Mouse (Mus musculus): ENCODE measurements at regions not wholly inside any gene's neighbourhood (a gene's known extent, or its start where the extent isn't known, plus 50 kb on each side); places are given as distances from the start of the nearest gene placed in this dataset.

DNA sequence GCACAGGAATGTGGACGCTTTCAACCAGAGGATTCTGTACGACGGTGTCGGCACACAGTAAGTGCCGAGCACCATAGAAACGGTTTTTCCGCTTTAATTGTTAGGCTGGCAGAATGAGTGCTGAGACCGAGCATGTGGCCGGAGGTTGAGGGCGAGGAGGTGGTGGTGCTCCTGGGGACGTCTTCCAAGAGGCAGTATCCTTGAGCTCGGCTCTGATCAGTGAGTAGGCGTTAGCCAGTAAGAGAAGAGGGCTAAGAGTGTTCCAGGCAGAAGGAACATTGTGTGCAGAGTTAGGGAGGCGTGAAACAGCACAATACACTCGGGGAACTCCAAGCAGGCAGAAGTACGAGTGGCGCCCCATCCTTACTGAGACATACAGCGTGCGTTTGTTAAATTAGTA is 113.5 kb upstream of the Mkln1 start:
- Histone ChIP-seq H3K36me3 (ENCODE audit: control insufficient read depth, insufficient read depth, low read length) (no peaks in the 10 kb centered on the region), H3K27me3 (ENCODE audit: control insufficient read depth, insufficient read depth, low read length) (no peaks in the 10 kb centered on the region), H3K4me1 (ENCODE audit: control insufficient read depth, insufficient read depth, low read length) (no peaks in the 10 kb centered on the region), H3K4me2 (replicated peaks; ENCODE audit: low read depth, low read length) (no peak overlapping the region), H3K4me3 (ENCODE audit: low read length) (no peak overlapping the region), H3K9me3 (ENCODE audit: control insufficient read depth, low read length) (no peaks in the 10 kb centered on the region), H3K27ac (ENCODE audit: low read depth, low read length) (no peak overlapping the region), H3K9ac (ENCODE audit: low read depth, low read length) (no peak overlapping the region)
- ATAC-seq (ENCODE audit: low FRiP score, low TSS enrichment), result no peak
- WGBS, result 82% methylated on average over 19 of the region's 19 CpGs

DNA sequence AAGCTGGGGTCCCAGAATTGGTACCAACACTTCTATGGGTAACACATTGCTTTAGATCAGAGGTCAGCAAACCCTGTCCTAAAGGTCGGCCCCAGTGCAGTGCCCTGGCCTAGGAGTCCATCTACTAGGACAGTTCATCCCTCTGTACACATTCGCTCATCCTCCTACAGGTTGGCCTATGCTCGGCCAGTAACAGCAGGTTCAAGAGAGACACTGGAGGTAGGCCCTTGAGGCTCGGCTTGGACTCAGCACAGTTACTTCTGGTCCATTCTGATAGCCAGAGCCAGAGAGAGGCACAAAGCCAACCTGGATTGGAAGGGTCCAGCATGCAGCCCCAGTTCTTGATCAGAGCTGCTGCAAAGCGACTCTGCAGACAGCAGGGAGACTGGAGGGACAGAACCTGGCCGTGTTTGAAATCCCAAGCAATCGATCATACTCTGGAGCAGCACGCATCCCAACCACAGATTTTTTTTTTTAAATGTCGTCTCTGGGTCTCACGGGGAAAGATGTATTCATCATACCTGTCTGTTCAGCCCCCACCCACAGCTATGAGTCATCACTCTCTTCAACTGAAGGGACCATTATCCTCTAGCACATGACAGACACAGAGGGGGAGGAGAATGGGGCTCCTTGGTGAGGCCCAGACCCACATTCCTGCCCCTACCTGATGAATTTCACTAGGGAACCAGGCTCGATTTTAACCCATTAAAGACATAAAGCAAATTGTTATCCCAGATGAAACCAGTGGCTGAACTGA is 112.4 kb upstream of the Mkln1 start:
- H3K4me1 ChIP-seq (ENCODE audit: control insufficient read depth, insufficient read depth, low read length), result no peaks in the 10 kb centered on the region
- H3K36me3 ChIP-seq (ENCODE audit: control insufficient read depth, insufficient read depth, low read length), result no peaks in the 10 kb centered on the region
- no peak for ATAC-seq (ENCODE audit: low FRiP score, low TSS enrichment)
- no peaks in the 10 kb centered on the region for H3K27me3 ChIP-seq (ENCODE audit: control insufficient read depth, insufficient read depth, low read length)
- 79% methylated on average over 11 of the region's 11 CpGs for WGBS
- H3K27ac ChIP-seq (ENCODE audit: low read depth, low read length), result no peak overlapping the region
- no peaks in the 10 kb centered on the region for H3K9me3 ChIP-seq (ENCODE audit: control insufficient read depth, low read length)
- no peak overlapping the region for H3K4me3 ChIP-seq (ENCODE audit: low read length)
- H3K4me2 ChIP-seq (replicated peaks; ENCODE audit: low read depth, low read length), result no peak overlapping the region
- H3K9ac ChIP-seq (ENCODE audit: low read depth, low read length), result no peak overlapping the region

DNA sequence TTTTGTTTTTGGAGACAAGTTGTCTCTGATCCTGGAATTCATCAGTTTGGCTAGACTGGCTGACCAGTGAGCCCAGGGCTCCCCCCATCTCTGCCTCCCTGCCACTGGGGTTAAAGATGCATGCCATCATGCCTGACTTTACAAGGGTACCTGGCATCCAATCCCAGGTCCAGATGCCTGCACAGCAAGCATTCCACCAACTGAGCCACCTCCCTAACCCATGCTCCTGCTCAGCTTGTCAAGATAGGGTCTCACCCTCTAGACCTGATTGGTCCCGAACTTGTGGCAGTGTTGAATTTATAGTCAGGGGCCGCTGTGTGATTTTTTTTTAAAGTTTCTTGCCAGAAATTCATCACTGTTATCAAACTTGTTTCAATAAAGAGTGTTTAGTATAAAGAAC is 111.4 kb upstream of the Mkln1 start:
- H3K4me2 ChIP-seq (replicated peaks; ENCODE audit: low read depth, low read length), result no peak overlapping the region
- no peak for ATAC-seq (ENCODE audit: low FRiP score, low TSS enrichment)
- no peak overlapping the region for H3K9ac ChIP-seq (ENCODE audit: low read depth, low read length)
- WGBS, result 71% methylated on average over 2 of the region's 2 CpGs
- no peaks in the 10 kb centered on the region for H3K4me1 ChIP-seq (ENCODE audit: control insufficient read depth, insufficient read depth, low read length)
- no peak overlapping the region for H3K4me3 ChIP-seq (ENCODE audit: low read length)
- H3K27me3 ChIP-seq (ENCODE audit: control insufficient read depth, insufficient read depth, low read length), result no peaks in the 10 kb centered on the region
- H3K27ac ChIP-seq (ENCODE audit: low read depth, low read length), result no peak overlapping the region
- no peaks in the 10 kb centered on the region for H3K36me3 ChIP-seq (ENCODE audit: control insufficient read depth, insufficient read depth, low read length)
- no peaks in the 10 kb centered on the region for H3K9me3 ChIP-seq (ENCODE audit: control insufficient read depth, low read length)

DNA sequence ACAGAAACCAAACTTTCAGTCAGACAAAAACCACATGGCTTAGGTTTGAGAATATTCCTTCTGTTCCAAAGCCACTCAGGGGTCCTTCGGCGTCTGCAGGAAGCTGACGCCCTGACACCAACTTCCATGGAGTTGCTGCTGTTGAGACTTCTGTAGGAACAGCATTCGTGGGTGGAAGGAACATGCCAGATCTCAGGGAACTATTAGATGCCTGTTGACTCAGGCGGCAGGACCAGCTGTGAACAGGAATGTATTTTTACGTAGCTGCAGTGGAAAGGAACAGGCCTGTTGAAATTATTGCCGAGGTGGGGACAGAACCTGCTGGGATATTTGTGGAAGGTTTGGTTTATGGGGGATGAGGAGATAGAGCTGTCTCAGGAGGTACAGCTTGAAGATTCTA is 110.8 kb upstream of the Mkln1 start:
- no peaks in the 10 kb centered on the region for H3K27me3 ChIP-seq (ENCODE audit: control insufficient read depth, insufficient read depth, low read length)
- no peaks in the 10 kb centered on the region for H3K36me3 ChIP-seq (ENCODE audit: control insufficient read depth, insufficient read depth, low read length)
- no peak overlapping the region for H3K27ac ChIP-seq (ENCODE audit: low read depth, low read length)
- no peaks in the 10 kb centered on the region for H3K4me1 ChIP-seq (ENCODE audit: control insufficient read depth, insufficient read depth, low read length)
- no peaks in the 10 kb centered on the region for H3K9me3 ChIP-seq (ENCODE audit: control insufficient read depth, low read length)
- no peak overlapping the region for H3K4me3 ChIP-seq (ENCODE audit: low read length)
- ATAC-seq (ENCODE audit: low FRiP score, low TSS enrichment), result no peak
- 55% methylated on average over 7 of the region's 7 CpGs for whole genome bisulfite sequencing
- H3K9ac ChIP-seq (ENCODE audit: low read depth, low read length), result no peak overlapping the region
- H3K4me2 ChIP-seq (replicated peaks; ENCODE audit: low read depth, low read length), result no peak overlapping the region

DNA sequence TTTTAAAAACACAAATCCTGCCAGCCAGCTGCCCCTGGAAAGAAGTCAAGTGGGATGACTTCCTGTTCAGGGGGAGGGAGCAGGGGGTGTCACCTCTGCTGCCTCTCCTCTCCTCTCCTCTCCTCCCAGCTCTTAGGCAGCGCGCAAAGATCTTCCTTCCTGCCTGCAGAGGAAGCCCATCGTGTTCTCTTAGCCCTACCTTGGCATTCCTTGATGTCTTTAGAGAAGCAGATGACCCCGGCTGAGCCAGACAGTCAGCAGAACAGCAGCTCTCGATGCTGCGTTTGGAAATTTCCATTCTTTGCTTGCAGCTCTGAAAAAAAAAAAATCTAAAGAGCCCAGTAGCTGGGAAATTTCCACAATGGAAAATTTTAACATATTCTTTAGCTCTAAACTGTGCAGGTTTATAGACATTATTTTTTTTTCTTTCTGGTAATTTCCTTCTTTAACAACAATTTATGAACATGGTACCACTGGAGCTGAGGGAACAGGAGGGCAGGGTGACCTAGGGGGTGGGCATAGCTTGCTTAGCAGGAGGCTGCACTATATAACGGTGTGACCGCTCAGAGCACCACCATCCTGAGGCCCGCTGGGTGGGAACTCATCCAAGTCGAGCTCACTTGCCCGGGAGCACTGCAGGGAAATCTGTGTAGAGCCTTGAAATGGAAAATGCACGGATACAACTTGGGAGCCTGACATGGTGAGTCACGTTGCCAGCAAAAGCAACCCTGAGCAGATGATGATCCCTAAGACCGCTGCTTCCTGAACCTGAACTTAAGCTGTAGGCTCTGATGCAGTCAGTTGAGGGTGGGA is 109.9 kb upstream of the Mkln1 start:
- Histone ChIP-seq H3K4me3 (ENCODE audit: low read length) (no peak overlapping the region), H3K27ac (ENCODE audit: low read depth, low read length) (no peak overlapping the region), H3K27me3 (ENCODE audit: control insufficient read depth, insufficient read depth, low read length) (no peaks in the 10 kb centered on the region), H3K9me3 (ENCODE audit: control insufficient read depth, low read length) (no peaks in the 10 kb centered on the region), H3K9ac (ENCODE audit: low read depth, low read length) (no peak overlapping the region), H3K36me3 (ENCODE audit: control insufficient read depth, insufficient read depth, low read length) (no peaks in the 10 kb centered on the region), H3K4me2 (replicated peaks; ENCODE audit: low read depth, low read length) (no peak overlapping the region), H3K4me1 (ENCODE audit: control insufficient read depth, insufficient read depth, low read length) (no peaks in the 10 kb centered on the region)
- 44% methylated on average over 14 of the region's 14 CpGs for WGBS
- ATAC-seq (ENCODE audit: low FRiP score, low TSS enrichment), result no peak

DNA sequence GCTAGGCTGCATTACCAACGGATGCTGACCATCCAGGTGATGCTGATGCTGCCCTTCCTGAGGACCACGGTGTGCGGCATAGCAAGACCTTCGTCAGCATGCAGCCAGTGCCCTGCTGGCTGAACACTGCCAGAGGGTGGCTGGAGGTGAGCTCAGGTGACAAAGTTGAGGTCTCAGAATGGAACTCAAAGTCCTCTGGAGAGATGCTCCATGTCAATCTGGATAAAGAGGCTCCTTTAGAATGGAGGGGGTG is 109.4 kb upstream of the Mkln1 start:
- WGBS, result 93% methylated on average over 4 of the region's 4 CpGs
- Histone ChIP-seq H3K36me3 (ENCODE audit: control insufficient read depth, insufficient read depth, low read length) (no peaks in the 10 kb centered on the region), H3K27ac (ENCODE audit: low read depth, low read length) (no peak overlapping the region)

DNA sequence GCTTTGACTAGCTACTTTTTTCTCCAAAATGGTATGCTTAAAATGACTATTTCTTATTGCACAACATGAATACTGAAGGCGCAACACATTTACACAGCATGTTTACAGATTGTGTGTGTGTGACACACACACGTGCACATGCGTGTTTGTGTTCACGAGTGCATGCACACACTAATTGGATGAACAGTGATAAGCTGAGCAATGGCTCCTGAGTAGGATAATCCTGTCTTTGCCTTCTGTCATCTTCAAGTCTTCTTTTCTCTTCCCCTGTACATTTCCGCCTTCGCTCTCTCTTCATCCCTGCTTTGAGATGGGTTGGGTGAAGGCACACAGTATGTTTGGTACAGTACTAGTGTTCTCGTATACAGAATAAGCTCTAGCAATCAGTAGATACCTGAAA is 106.5 kb upstream of the Mkln1 start:
- 93% methylated on average over 7 of the region's 7 CpGs for WGBS
- no peak for ATAC-seq (ENCODE audit: low FRiP score, low TSS enrichment)
- no peak overlapping the region for H3K9ac ChIP-seq (ENCODE audit: low read depth, low read length)
- H3K4me3 ChIP-seq (ENCODE audit: low read length), result no peak overlapping the region
- H3K4me2 ChIP-seq (replicated peaks; ENCODE audit: low read depth, low read length), result no peak overlapping the region
- no peaks in the 10 kb centered on the region for H3K36me3 ChIP-seq (ENCODE audit: control insufficient read depth, insufficient read depth, low read length)
- H3K9me3 ChIP-seq (ENCODE audit: control insufficient read depth, low read length), result no peaks in the 10 kb centered on the region
- H3K27ac ChIP-seq (ENCODE audit: low read depth, low read length), result no peak overlapping the region
- no peaks in the 10 kb centered on the region for H3K4me1 ChIP-seq (ENCODE audit: control insufficient read depth, insufficient read depth, low read length)
- no peaks in the 10 kb centered on the region for H3K27me3 ChIP-seq (ENCODE audit: control insufficient read depth, insufficient read depth, low read length)

More for the DNA sequence above, 109.4 kb upstream of the Mkln1 start:
- no peaks in the 10 kb centered on the region for H3K4me1 ChIP-seq (ENCODE audit: control insufficient read depth, insufficient read depth, low read length)
- H3K27me3 ChIP-seq (ENCODE audit: control insufficient read depth, insufficient read depth, low read length), result no peaks in the 10 kb centered on the region
- H3K4me3 ChIP-seq (ENCODE audit: low read length), result no peak overlapping the region
- no peak for ATAC-seq (ENCODE audit: low FRiP score, low TSS enrichment)
- no peak overlapping the region for H3K9ac ChIP-seq (ENCODE audit: low read depth, low read length)
- H3K4me2 ChIP-seq (replicated peaks; ENCODE audit: low read depth, low read length), result no peak overlapping the region
- no peaks in the 10 kb centered on the region for H3K9me3 ChIP-seq (ENCODE audit: control insufficient read depth, low read length)

DNA sequence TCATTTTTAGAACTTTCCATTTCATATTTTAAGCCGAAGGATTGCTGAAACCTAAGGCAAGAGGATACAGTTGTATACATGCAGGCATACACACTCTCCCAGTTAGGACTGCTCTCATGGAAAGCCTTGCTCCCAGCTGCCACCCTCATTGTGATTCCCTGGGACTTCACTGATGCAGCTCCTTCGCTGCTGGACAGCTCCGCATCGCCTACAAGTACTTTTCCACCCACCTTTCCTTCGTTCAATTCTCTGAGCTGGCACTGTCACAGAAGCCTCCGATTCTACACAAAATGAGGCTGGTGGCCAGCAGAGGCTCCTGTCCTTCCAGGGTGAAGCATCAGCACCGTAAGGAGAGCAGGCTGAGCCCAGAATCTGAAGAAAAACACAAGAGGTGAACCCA is 105.5 kb upstream of the Mkln1 start:
- no peak overlapping the region for H3K4me2 ChIP-seq (replicated peaks; ENCODE audit: low read depth, low read length)
- H3K36me3 ChIP-seq (ENCODE audit: control insufficient read depth, insufficient read depth, low read length), result no peaks in the 10 kb centered on the region
- 45% methylated on average over 7 of the region's 7 CpGs for WGBS
- H3K4me1 ChIP-seq (ENCODE audit: control insufficient read depth, insufficient read depth, low read length), result no peaks in the 10 kb centered on the region
- no peak overlapping the region for H3K4me3 ChIP-seq (ENCODE audit: low read length)
- H3K9ac ChIP-seq (ENCODE audit: low read depth, low read length), result no peak overlapping the region
- no peak overlapping the region for H3K27ac ChIP-seq (ENCODE audit: low read depth, low read length)
- no peaks in the 10 kb centered on the region for H3K9me3 ChIP-seq (ENCODE audit: control insufficient read depth, low read length)
- no peaks in the 10 kb centered on the region for H3K27me3 ChIP-seq (ENCODE audit: control insufficient read depth, insufficient read depth, low read length)
- no peak for ATAC-seq (ENCODE audit: low FRiP score, low TSS enrichment)

DNA sequence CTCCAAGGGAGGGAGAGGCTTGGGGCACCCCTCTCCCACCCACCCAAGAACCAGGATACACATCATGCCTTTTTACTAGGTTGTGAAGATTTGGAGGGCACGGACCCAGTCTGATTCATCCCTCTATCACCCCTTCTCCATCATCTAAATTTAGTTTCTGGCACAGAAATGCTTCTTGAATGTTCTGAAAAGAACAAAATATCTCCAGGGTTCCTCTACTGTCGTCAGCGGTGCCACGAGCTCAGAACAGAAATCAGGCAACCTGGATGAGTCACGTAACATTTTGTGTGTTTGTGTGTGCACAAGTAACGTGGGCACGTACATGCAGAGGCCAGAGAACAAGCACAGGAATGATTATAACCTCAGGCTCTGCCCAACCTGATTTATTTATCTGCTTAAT is 99.1 kb upstream of the Mkln1 start:
- no peaks in the 10 kb centered on the region for H3K36me3 ChIP-seq (ENCODE audit: control insufficient read depth, insufficient read depth, low read length)
- no peak for ATAC-seq (ENCODE audit: low FRiP score, low TSS enrichment)
- no peak overlapping the region for H3K4me2 ChIP-seq (replicated peaks; ENCODE audit: low read depth, low read length)
- WGBS, result 81% methylated on average over 7 of the region's 7 CpGs
- no peaks in the 10 kb centered on the region for H3K4me1 ChIP-seq (ENCODE audit: control insufficient read depth, insufficient read depth, low read length)
- H3K27ac ChIP-seq (ENCODE audit: low read depth, low read length), result no peak overlapping the region
- no peak overlapping the region for H3K9ac ChIP-seq (ENCODE audit: low read depth, low read length)
- H3K9me3 ChIP-seq (ENCODE audit: control insufficient read depth, low read length), result no peaks in the 10 kb centered on the region
- no peak overlapping the region for H3K4me3 ChIP-seq (ENCODE audit: low read length)
- no peaks in the 10 kb centered on the region for H3K27me3 ChIP-seq (ENCODE audit: control insufficient read depth, insufficient read depth, low read length)
